Mouse (Mus musculus) thymus, adult 2 months (tissue): ENCODE measurements around the gene Nckap5. TPM values are rescaled to one million over a fixed set of nuclear protein-coding genes. Genes with fewer than 3 reads are reported as not detected.

ENCODE experiments used
- DNase-seq: peaks from one replicate; pipeline ENCODE4 v3.0.0; 2021
- H3K27ac ChIP-seq: fragments of 200-500 bp; 2 replicates; pipeline ENCODE4 v1.5.1; 2012; ENCODE audit warnings: low read length, control low read depth; ENCODE audit not compliant: control insufficient read depth, insufficient read depth
- H3K27me3 ChIP-seq: fragments of 200-500 bp; 2 replicates; pipeline ENCODE4 v1.6.1; 2012; ENCODE audit warnings: mild to moderate bottlenecking, low read length, moderate library complexity, mixed read lengths; ENCODE audit not compliant: control insufficient read depth, insufficient read depth
- H3K36me3 ChIP-seq: fragments of 200-500 bp; 2 replicates; pipeline ENCODE4 v1.6.1; 2012; ENCODE audit warnings: mild to moderate bottlenecking, low read length, moderate library complexity; ENCODE audit not compliant: control insufficient read depth, insufficient read depth
- H3K4me1 ChIP-seq: fragments of 200-500 bp; replicated peaks from 2 replicates; pipeline ENCODE4 v1.6.1; 2012; ENCODE audit warnings: low read length; ENCODE audit not compliant: control insufficient read depth, insufficient read depth
- H3K4me3 ChIP-seq: fragments of 200-500 bp; 2 replicates; pipeline ENCODE4 v1.5.1; 2012; ENCODE audit warnings: mild to moderate bottlenecking, low read length, control low read depth, moderate library complexity; ENCODE audit not compliant: control insufficient read depth, insufficient read depth
- CTCF ChIP-seq: fragments of 200-500 bp; IDR thresholded peaks from 2 replicates; pipeline ENCODE4 v1.5.1; 2012; ENCODE audit warnings: mild to moderate bottlenecking, control low read depth, low read length, moderate library complexity, borderline replicate concordance; ENCODE audit not compliant: control insufficient read depth, poor library complexity, insufficient read depth; ENCODE audit errors: extremely low read depth
- POLR2A ChIP-seq: fragments of 200-500 bp; IDR thresholded peaks from 2 replicates; pipeline ENCODE4 v1.6.1; 2012; ENCODE audit warnings: mild to moderate bottlenecking, low read length, control low read depth, moderate library complexity; ENCODE audit not compliant: control insufficient read depth, poor library complexity, insufficient read depth; ENCODE audit errors: extremely low read depth
- WGBS: fragments of 180-500 bp; shearing (Covaris S2); methylation state at CpG from one replicate; pipeline ENCODE4 v1.1.7; 2018; 5-methylcytosine and 5-hydroxymethylcytosine counted together
- polyA plus RNA-seq: library from polyadenylated mRNA; depleted of rRNA; stranded (reverse); fragments of >200 nt; gene quantifications from 2 replicates; pipeline ENCODE4 v1.2.3, GENCODE M21; 2012

Nckap5 gene
- polyA plus RNA-seq, 1 experiment: 0.50 TPM

DNA sequence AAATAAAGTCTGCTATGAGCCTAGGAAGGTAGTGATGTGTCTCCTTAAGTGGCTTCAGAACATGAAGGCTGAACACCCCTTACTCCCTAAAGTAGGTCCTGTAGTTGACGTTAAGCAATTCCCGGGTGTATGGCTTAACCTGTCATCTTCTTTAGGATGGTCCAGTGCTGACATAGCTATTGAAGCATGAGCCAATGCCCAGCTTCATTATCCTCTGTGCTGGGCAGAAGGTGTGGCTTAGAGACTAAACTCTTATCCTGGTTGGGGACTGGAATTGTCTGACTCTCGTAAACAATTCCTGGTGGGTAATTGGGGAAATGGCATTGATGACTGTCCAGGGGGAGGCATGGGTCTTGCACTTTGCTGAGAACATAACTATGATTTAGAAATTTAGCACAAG is 312.5 kb downstream of the Nckap5 start:
- H3K4me3 ChIP-seq: no peak overlapping the region
- no peak overlapping the region for H3K27ac ChIP-seq
- no peak for TF ChIP-seq CTCF
- no peak for TF ChIP-seq POLR2A
- WGBS: 94% methylated on average over 3 of the region's 3 CpGs
- no peaks in the 10 kb centered on the region for H3K36me3 ChIP-seq
- H3K4me1 ChIP-seq: no peaks in the 10 kb centered on the region
- DNase-seq: no peak
- H3K27me3 ChIP-seq: no peaks in the 10 kb centered on the region

DNA sequence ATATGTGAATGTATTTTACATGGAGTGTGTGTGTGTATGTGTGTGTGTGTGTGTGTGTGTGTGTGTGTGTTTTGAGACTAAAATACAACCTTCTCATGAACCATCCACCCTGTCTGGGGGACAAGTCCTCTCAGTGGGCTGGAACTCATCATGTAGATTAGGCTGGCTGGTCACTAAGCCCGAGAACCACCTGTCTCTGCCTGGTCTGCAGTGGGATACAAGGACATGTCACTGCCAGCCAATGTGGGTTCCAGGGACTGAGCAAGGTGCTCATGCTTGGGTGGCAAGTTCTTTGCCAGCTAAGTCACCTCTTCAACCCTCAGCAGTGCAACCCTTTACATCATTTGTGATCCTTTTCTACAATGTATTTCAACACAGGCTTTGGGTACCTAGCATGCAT is 313.2 kb downstream of the Nckap5 start:
- Histone ChIP-seq H3K36me3 (no peaks in the 10 kb centered on the region), H3K4me1 (no peaks in the 10 kb centered on the region), H3K27me3 (no peaks in the 10 kb centered on the region), H3K27ac (no peak overlapping the region), H3K4me3 (no peak overlapping the region)
- WGBS: 89% methylated on average over 1 of the region's 1 CpGs
- DNase-seq: no peak
- TF ChIP-seq CTCF (no peak), POLR2A (no peak)

DNA sequence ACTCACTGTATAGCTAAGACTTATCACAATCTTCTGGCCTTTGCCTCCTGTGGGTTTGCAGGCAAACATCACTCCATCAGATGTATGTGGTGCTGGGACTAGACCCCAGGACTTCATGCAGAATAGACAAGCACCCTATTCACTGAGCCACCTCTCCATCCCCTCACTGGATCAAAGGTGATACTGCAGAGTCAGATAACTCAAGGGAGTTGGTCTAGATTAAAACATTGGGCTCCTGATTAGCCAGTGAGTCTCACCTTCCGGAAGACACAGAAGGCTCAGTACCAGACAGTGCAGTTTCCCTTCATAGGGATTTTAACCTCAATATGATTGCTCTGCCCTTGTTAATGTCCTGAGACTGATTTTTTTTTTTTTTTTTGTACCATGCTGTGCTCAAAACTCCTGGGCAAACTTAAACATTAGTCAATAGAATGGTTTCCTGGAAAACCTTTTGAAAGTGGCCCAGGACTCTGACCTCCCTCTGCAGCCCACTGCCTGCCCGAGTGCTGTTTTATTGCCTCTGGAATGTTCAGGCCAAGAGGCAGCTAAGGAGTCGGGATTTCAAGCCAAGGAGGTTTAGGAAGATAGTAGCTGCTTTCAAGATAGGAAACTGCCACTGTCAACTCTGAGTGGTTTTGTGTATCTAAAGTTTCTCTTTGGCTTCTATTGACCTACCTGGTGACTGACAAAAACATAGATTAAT is 315.4 kb downstream of the Nckap5 start:
- Histone ChIP-seq H3K4me1 (no peaks in the 10 kb centered on the region), H3K27ac (no peak overlapping the region), H3K27me3 (no peaks in the 10 kb centered on the region), H3K4me3 (no peak overlapping the region), H3K36me3 (no peaks in the 10 kb centered on the region)
- TF ChIP-seq POLR2A: no peak
- TF ChIP-seq CTCF: no peak
- DNase-seq: no peak
- 59% methylated on average over 3 of the region's 3 CpGs for WGBS

DNA sequence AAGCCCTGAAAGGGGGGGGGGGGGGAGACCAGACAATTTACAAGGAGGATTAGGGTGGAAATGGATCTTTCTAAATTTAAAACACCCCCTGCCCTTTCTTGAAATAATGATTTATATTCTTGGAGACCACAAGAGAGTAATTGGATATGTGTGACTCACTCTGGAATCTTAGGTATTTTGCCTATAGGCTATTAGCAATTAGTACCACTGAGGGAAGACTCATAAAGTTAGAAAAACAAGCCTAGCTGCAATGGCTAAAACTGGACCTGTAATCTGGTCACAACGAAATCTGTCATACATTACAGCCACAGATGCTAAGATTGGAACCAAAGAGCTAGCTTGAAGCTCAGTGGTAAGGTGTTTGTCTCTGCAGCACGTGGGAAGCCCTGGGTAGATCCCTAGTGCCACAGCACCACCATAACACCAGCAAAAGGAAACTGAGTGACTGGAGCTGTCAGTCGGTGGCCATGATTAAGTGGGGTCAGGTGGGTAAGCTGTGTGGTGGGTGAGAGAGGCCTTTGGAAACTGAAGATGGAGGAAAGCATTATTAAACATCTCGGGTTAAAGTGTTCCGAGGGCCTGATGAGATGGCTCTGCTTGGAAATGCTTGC is 318.7 kb downstream of the Nckap5 start:
- Histone ChIP-seq H3K36me3 (no peaks in the 10 kb centered on the region), H3K4me1 (no peaks in the 10 kb centered on the region), H3K27ac (no peak overlapping the region), H3K27me3 (no peaks in the 10 kb centered on the region), H3K4me3 (no peak overlapping the region)
- 72% methylated on average over 5 of the region's 5 CpGs for WGBS
- TF ChIP-seq CTCF (no peak), POLR2A (no peak)
- DNase-seq: no peak

DNA sequence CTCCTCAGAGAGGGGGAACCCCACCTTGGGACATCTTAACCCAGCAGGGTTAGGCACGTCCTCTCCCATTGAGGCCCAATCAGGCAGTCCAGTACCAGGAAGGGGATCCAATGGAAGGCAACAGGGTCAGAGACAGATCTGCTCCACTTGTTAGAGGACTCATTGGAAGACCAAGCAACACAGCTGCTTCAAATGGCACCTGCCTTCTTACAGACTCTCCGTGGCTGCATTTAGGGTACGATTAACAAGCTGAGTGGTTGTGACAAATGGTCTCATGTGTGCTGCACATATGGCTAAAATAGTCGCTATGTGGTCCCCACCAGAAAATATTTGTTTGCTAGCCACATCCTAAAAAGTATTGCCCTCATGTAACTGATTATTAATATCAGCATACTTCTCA is 325.9 kb downstream of the Nckap5 start:
- no peaks in the 10 kb centered on the region for H3K36me3 ChIP-seq
- no peaks in the 10 kb centered on the region for H3K4me1 ChIP-seq
- H3K27ac ChIP-seq: no peak overlapping the region
- WGBS: 83% methylated on average over 4 of the region's 4 CpGs
- H3K27me3 ChIP-seq: no peaks in the 10 kb centered on the region
- no peak for DNase-seq
- TF ChIP-seq POLR2A (no peak), CTCF (no peak)
- H3K4me3 ChIP-seq: no peak overlapping the region

DNA sequence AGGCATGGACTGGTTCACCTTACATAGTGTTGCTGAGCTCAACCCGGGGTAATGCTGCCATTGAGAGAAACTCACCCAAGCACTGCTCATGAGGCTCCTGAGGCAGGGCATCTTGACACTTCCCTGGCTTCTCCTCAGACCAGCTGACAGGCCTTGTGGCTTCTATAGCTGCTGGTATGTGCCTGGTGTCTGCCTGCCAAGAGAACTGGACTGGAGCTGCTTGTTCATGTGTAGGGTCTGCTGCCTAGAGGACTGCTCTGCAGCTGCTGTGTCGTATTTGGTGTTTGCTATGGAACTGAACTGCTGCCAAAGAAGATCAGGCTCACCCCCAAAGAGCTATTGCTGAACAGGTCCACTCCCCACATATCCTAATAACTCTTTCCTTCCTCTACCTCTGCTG is 327.9 kb downstream of the Nckap5 start:
- Histone ChIP-seq H3K27ac (no peak overlapping the region), H3K27me3 (no peaks in the 10 kb centered on the region), H3K4me3 (no peak overlapping the region), H3K36me3 (no peaks in the 10 kb centered on the region), H3K4me1 (no peaks in the 10 kb centered on the region)
- WGBS: 86% methylated on average over 2 of the region's 2 CpGs
- TF ChIP-seq POLR2A: no peak
- no peak for TF ChIP-seq CTCF
- DNase-seq: no peak

DNA sequence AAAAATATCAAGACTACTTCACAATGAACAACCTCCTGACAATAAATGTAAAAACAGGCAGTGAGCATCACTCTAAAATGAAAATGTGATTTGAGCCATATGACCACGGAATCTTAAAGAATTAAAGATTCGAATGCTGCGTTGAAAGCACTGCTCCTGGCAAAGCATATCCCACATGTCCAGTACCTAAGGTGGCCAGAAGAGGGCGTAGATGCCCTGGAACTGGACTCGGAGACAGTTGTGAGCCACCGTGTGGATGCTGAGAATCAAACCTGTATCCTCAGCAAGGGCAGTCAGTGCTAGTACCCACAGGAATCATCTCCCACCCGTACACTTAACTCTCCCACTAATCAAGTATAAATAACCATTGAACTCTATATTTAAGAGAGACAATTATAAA is 333.9 kb downstream of the Nckap5 start:
- DNase-seq: no peak
- TF ChIP-seq CTCF: no peak
- no peak for TF ChIP-seq POLR2A
- no peaks in the 10 kb centered on the region for H3K36me3 ChIP-seq
- H3K27me3 ChIP-seq: no peaks in the 10 kb centered on the region
- no peak overlapping the region for H3K27ac ChIP-seq
- WGBS: 87% methylated on average over 7 of the region's 7 CpGs
- H3K4me1 ChIP-seq: no peaks in the 10 kb centered on the region
- H3K4me3 ChIP-seq: no peak overlapping the region
